Mouse (Mus musculus): Measurements from ENCODE around the gene 2310057M21Rik. TPM values are rescaled to one million over a fixed set of nuclear protein-coding genes. Genes with fewer than 3 reads are reported as not detected.

The 2310057M21Rik gene
- polyA plus RNA-seq, 1 experiment from 2014 or later = 24.2 TPM

GRCm38 (mm10) chr7:131314493-131314892 is 48.1 kb downstream of the 2310057M21Rik start:
- DNase-seq (ENCODE audit: low spot score) (no peak), ATAC-seq (replicated peaks; ENCODE audit: insufficient number of reproducible peaks, low FRiP score, low TSS enrichment, low read depth) (no peak)
- no peak overlapping the region for H3K9ac ChIP-seq (replicated peaks; ENCODE audit: low read length)
- no peak overlapping the region for H3K27ac ChIP-seq (replicated peaks; ENCODE audit: low read depth, low read length)
- H3K9me3 ChIP-seq (replicated peaks; ENCODE audit: control insufficient read depth, low read length) = no peaks in the 10 kb centered on the region
- no peak overlapping the region for H3K4me2 ChIP-seq (ENCODE audit: low read depth, low read length)
- 78% methylated on average over 7 of the region's 7 CpGs for WGBS
- no peak overlapping the region for H3K4me3 ChIP-seq (ENCODE audit: low read depth, low read length)
- H3K4me1 ChIP-seq (ENCODE audit: control insufficient read depth, insufficient read depth, low read length) = no peaks in the 10 kb centered on the region
- no peaks in the 10 kb centered on the region for H3K36me3 ChIP-seq (replicated peaks; ENCODE audit: control insufficient read depth, insufficient read depth, low read depth, low read length)
- H3K27me3 ChIP-seq (ENCODE audit: control insufficient read depth, insufficient read depth, low read length) = no peaks in the 10 kb centered on the region

GRCm38 (mm10) chr7:131306733-131307132 is 55.8 kb downstream of the 2310057M21Rik start:
- Histone ChIP-seq H3K4me1 (ENCODE audit: control insufficient read depth, insufficient read depth, low read length) (no peaks in the 10 kb centered on the region), H3K36me3 (replicated peaks; ENCODE audit: control insufficient read depth, insufficient read depth, low read depth, low read length) (no peaks in the 10 kb centered on the region), H3K9ac (replicated peaks; ENCODE audit: low read length) (no peak overlapping the region), H3K27ac (replicated peaks; ENCODE audit: low read depth, low read length) (no peak overlapping the region), H3K27me3 (ENCODE audit: control insufficient read depth, insufficient read depth, low read length) (no peaks in the 10 kb centered on the region), H3K9me3 (replicated peaks; ENCODE audit: control insufficient read depth, low read length) (no peaks in the 10 kb centered on the region), H3K4me2 (ENCODE audit: low read depth, low read length) (no peak overlapping the region), H3K4me3 (ENCODE audit: low read depth, low read length) (no peak overlapping the region)
- ATAC-seq (replicated peaks; ENCODE audit: insufficient number of reproducible peaks, low FRiP score, low TSS enrichment, low read depth) (no peak), DNase-seq (ENCODE audit: low spot score) (no peak)
- WGBS = 76% methylated on average over 5 of the region's 5 CpGs

- DNase-seq (ENCODE audit: low spot score) (no peak), ATAC-seq (replicated peaks; ENCODE audit: insufficient number of reproducible peaks, low FRiP score, low TSS enrichment, low read depth) (no peak)
- H3K9me3 ChIP-seq (replicated peaks; ENCODE audit: control insufficient read depth, low read length) = no peaks in the 10 kb centered on the region
- no peaks in the 10 kb centered on the region for H3K36me3 ChIP-seq (replicated peaks; ENCODE audit: control insufficient read depth, insufficient read depth, low read depth, low read length)
- no peak overlapping the region for H3K4me3 ChIP-seq (ENCODE audit: low read depth, low read length)
- H3K4me2 ChIP-seq (ENCODE audit: low read depth, low read length) = no peak overlapping the region
- H3K4me1 ChIP-seq (ENCODE audit: control insufficient read depth, insufficient read depth, low read length) = no peaks in the 10 kb centered on the region
- no peak overlapping the region for H3K27ac ChIP-seq (replicated peaks; ENCODE audit: low read depth, low read length)
- H3K27me3 ChIP-seq (ENCODE audit: control insufficient read depth, insufficient read depth, low read length) = no peaks in the 10 kb centered on the region
- 78% methylated on average over 8 of the region's 8 CpGs for WGBS
- no peak overlapping the region for H3K9ac ChIP-seq (replicated peaks; ENCODE audit: low read length)
Measured at GRCm38 (mm10) chr7:131303340-131303739, 59.2 kb downstream of the 2310057M21Rik start.

- DNase-seq (ENCODE audit: low spot score) = peak; percentile 2
- WGBS = 76% methylated on average over 8 of the region's 8 CpGs
- Histone ChIP-seq H3K36me3 (replicated peaks; ENCODE audit: control insufficient read depth, insufficient read depth, low read depth, low read length) (no peaks in the 10 kb centered on the region), H3K4me2 (ENCODE audit: low read depth, low read length) (no peak overlapping the region), H3K4me3 (ENCODE audit: low read depth, low read length) (no peak overlapping the region), H3K27ac (replicated peaks; ENCODE audit: low read depth, low read length) (no peak overlapping the region), H3K9ac (replicated peaks; ENCODE audit: low read length) (no peak overlapping the region), H3K27me3 (ENCODE audit: control insufficient read depth, insufficient read depth, low read length) (no peaks in the 10 kb centered on the region), H3K4me1 (ENCODE audit: control insufficient read depth, insufficient read depth, low read length) (no peaks in the 10 kb centered on the region), H3K9me3 (replicated peaks; ENCODE audit: control insufficient read depth, low read length) (no peaks in the 10 kb centered on the region)
- ATAC-seq (replicated peaks; ENCODE audit: insufficient number of reproducible peaks, low FRiP score, low TSS enrichment, low read depth) = no peak
Measured at GRCm38 (mm10) chr7:131297151-131297550, 65.4 kb downstream of the 2310057M21Rik start.

Other genes starting within 250 kb of the 2310057M21Rik start
- gene 4933402N03Rik, start 216.4 kb downstream of the 2310057M21Rik start, polyA plus RNA-seq (2014; fragmentation: Nextera tagmentation; extraction: Ambion mirVana) = not detected in 2 replicates
- not detected in 2 replicates for gene 5430419D17Rik, start 188.4 kb downstream of the 2310057M21Rik start, polyA plus RNA-seq (2014; fragmentation: Nextera tagmentation; extraction: Ambion mirVana)
- gene Cuzd1, start 40.5 kb downstream of the 2310057M21Rik start, polyA plus RNA-seq (2014; fragmentation: Nextera tagmentation; extraction: Ambion mirVana) = not detected in 2 replicates
- gene Fam24b, start 33.2 kb downstream of the 2310057M21Rik start, polyA plus RNA-seq (2014; fragmentation: Nextera tagmentation; extraction: Ambion mirVana) = not detected in 2 replicates
- gene Fam24a, start 28.9 kb downstream of the 2310057M21Rik start, polyA plus RNA-seq (2014; fragmentation: Nextera tagmentation; extraction: Ambion mirVana) = not detected in 2 replicates
- gene Pstk, start 8.4 kb upstream of the 2310057M21Rik start, polyA plus RNA-seq (2014; fragmentation: Nextera tagmentation; extraction: Ambion mirVana) = 66.6 and 70.0 TPM in 2 replicates
- 25.2 and 32.2 TPM in 2 replicates for gene Ikzf5, start 47.8 kb upstream of the 2310057M21Rik start, polyA plus RNA-seq (2014; fragmentation: Nextera tagmentation; extraction: Ambion mirVana)
- 104 and 113 TPM in 2 replicates for gene Acadsb, start 47.8 kb upstream of the 2310057M21Rik start, polyA plus RNA-seq (2014; fragmentation: Nextera tagmentation; extraction: Ambion mirVana)
- gene Hmx3, start 180.1 kb upstream of the 2310057M21Rik start, polyA plus RNA-seq (2014; fragmentation: Nextera tagmentation; extraction: Ambion mirVana) = 0.20 TPM in 1 of 2 replicates, not detected in the other
- 0.21 and 0.36 TPM in 2 replicates for gene Hmx2, start 186.0 kb upstream of the 2310057M21Rik start, polyA plus RNA-seq (2014; fragmentation: Nextera tagmentation; extraction: Ambion mirVana)
- gene Bub3, start 197.5 kb upstream of the 2310057M21Rik start, polyA plus RNA-seq (2014; fragmentation: Nextera tagmentation; extraction: Ambion mirVana) = 279 and 281 TPM in 2 replicates

Measured in embryonic facial prominence, embryonic 11.5 days (tissue).